Mouse (Mus musculus) CH12.LX (cell line): ENCODE measurements at regions not wholly inside any gene's neighbourhood (a gene's known extent, or its start where the extent isn't known, plus 50 kb on each side); places are given as distances from the start of the nearest gene placed in this dataset.

ENCODE experiments used
- DNase-seq: peaks from one replicate; pipeline ENCODE4 v3.0.0-alpha.2; 2013; ENCODE audit errors: extremely low read depth
- H3K27ac ChIP-seq: 2 replicates; pipeline ENCODE4 v1.5.1; 2012; ENCODE audit warnings: low read depth, mild to moderate bottlenecking, control low read depth, moderate library complexity; ENCODE audit not compliant: insufficient read depth
- H3K27me3 ChIP-seq: replicated peaks from 2 replicates; pipeline ENCODE3; 2012; ENCODE audit warnings: inconsistent platforms
- H3K36me3 ChIP-seq, 2 experiments: replicated peaks in 1 of 2; 2 replicates each; pipeline versions ENCODE3 to v1.6.1; 2012; ENCODE audit warnings: inconsistent platforms in 1 of 2, low read length in 1 of 2, mild to moderate bottlenecking in 1 of 2, mixed read lengths in 1 of 2, moderate library complexity in 1 of 2; ENCODE audit not compliant: control insufficient read depth in 1 of 2, insufficient read depth in 1 of 2
- H3K4me1 ChIP-seq, 2 experiments: 2 replicates each; pipeline ENCODE4 v1.6.1; 2012; ENCODE audit warnings: inconsistent platforms in 1 of 2, moderate library complexity in 1 of 2; ENCODE audit not compliant: insufficient read depth in 2 of 2, control insufficient read depth in 1 of 2
- H3K4me2 ChIP-seq: 2 replicates; pipeline ENCODE4 v1.6.1; 2012; ENCODE audit warnings: low read depth, mild to moderate bottlenecking, control low read depth; ENCODE audit not compliant: poor library complexity, insufficient read depth, severe bottlenecking
- H3K4me3 ChIP-seq, 3 experiments: fragments of 150-350 bp in 1 of 3; sonication (generic) in 1 of 3; replicated peaks in 1 of 3; 2 replicates each; pipeline versions ENCODE3 to v1.5.1; 2011 to 2012; ENCODE audit warnings: low read depth in 2 of 3, low read length in 2 of 3, mild to moderate bottlenecking in 2 of 3, moderate library complexity in 2 of 3, control low read depth in 1 of 3, improper control_type of control experiment in 1 of 3, inconsistent platforms in 1 of 3, mixed read lengths in 1 of 3; ENCODE audit not compliant: poor library complexity in 1 of 3
- H3K79me2 ChIP-seq: replicated peaks from 2 replicates; pipeline ENCODE4 v1.6.1; 2012; ENCODE audit warnings: mild to moderate bottlenecking, moderate library complexity; ENCODE audit not compliant: control insufficient read depth, poor library complexity, insufficient read depth, severe bottlenecking; ENCODE audit errors: extremely low read depth
- H3K9ac ChIP-seq: 2 replicates; pipeline ENCODE4 v1.6.1; 2012; ENCODE audit warnings: low read depth, mild to moderate bottlenecking, control low read depth, moderate library complexity; ENCODE audit not compliant: insufficient read depth
- H3K9me3 ChIP-seq: replicated peaks from 2 replicates; pipeline ENCODE3; 2012; ENCODE audit warnings: low read length, inconsistent platforms, mixed read lengths
- BHLHE40 ChIP-seq: IDR thresholded peaks from 2 replicates; pipeline ENCODE4 v1.6.1; 2011; ENCODE audit warnings: mild to moderate bottlenecking, low read depth, low read length, improper control_type of control experiment
- CHD2 ChIP-seq: IDR thresholded peaks from 2 replicates; pipeline ENCODE4 v1.6.1; 2011; ENCODE audit warnings: low read length, improper control_type of control experiment
- CTCF ChIP-seq, 2 experiments: IDR thresholded peaks in 1 of 2; conservative IDR thresholded peaks in 1 of 2; 2 replicates each; pipeline ENCODE4 v1.5.1; 2011 to 2012; ENCODE audit warnings: low read depth in 2 of 2, low read length in 2 of 2, improper control_type of control experiment in 1 of 2, inconsistent platforms in 1 of 2, mild to moderate bottlenecking in 1 of 2, moderate library complexity in 1 of 2
- E2F4 ChIP-seq: IDR thresholded peaks from 2 replicates; pipeline ENCODE4 v1.6.1; 2011; ENCODE audit warnings: low read depth, low read length, improper control_type of control experiment; ENCODE audit not compliant: insufficient replicate concordance
- ELF1 ChIP-seq: IDR thresholded peaks from 2 replicates; pipeline ENCODE4 v1.6.1; 2014; ENCODE audit warnings: low read depth, mild to moderate bottlenecking, inconsistent platforms, low read length, improper control_type of control experiment
- EP300 ChIP-seq: IDR thresholded peaks from 2 replicates; pipeline ENCODE4 v1.6.1; 2011; ENCODE audit warnings: low read length, improper control_type of control experiment
- ETS1 ChIP-seq: conservative IDR thresholded peaks from 2 replicates; pipeline ENCODE4 v1.6.1; 2012; ENCODE audit warnings: low read depth, mild to moderate bottlenecking, inconsistent platforms, low read length, improper control_type of control experiment, moderate library complexity
- GABPA ChIP-seq: IDR thresholded peaks from 2 replicates; pipeline ENCODE4 v1.6.1; 2012; ENCODE audit warnings: low read depth, low read length, improper control_type of control experiment, inconsistent platforms; ENCODE audit not compliant: insufficient replicate concordance
- JUN ChIP-seq: IDR thresholded peaks from 2 replicates; pipeline ENCODE4 v1.6.1; 2011; ENCODE audit warnings: low read depth, mild to moderate bottlenecking, low read length, improper control_type of control experiment, moderate library complexity; ENCODE audit not compliant: insufficient read depth
- JUND ChIP-seq: conservative IDR thresholded peaks from 2 replicates; pipeline ENCODE4 v1.6.1; 2011; ENCODE audit warnings: low read depth, low read length, improper control_type of control experiment
- KAT2A ChIP-seq: IDR thresholded peaks from 2 replicates; pipeline ENCODE4 v1.6.1; 2012; ENCODE audit warnings: low read length, improper control_type of control experiment, inconsistent platforms; ENCODE audit not compliant: insufficient replicate concordance
- MAFK ChIP-seq: IDR thresholded peaks from 2 replicates; pipeline ENCODE4 v1.6.1; 2011; ENCODE audit warnings: low read length, improper control_type of control experiment; ENCODE audit not compliant: insufficient replicate concordance
- MAX ChIP-seq: IDR thresholded peaks from 2 replicates; pipeline ENCODE4 v1.6.1; 2011; ENCODE audit warnings: low read length, improper control_type of control experiment
- MAZ ChIP-seq: IDR thresholded peaks from 2 replicates; pipeline ENCODE4 v1.6.1; 2012; ENCODE audit warnings: low read depth, mild to moderate bottlenecking, inconsistent platforms, low read length, improper control_type of control experiment, moderate library complexity
- MEF2A ChIP-seq: IDR thresholded peaks from 2 replicates; pipeline ENCODE4 v1.6.1; 2014; ENCODE audit warnings: low read depth, mild to moderate bottlenecking, inconsistent platforms, low read length, improper control_type of control experiment, borderline replicate concordance
- MYC ChIP-seq: IDR thresholded peaks from 2 replicates; pipeline ENCODE4 v1.6.1; 2011; ENCODE audit warnings: low read depth, mild to moderate bottlenecking, improper control_type of control experiment, low read length
- NELFE ChIP-seq: IDR thresholded peaks from 2 replicates; pipeline ENCODE4 v1.6.1; 2011; ENCODE audit warnings: low read depth, low read length, improper control_type of control experiment
- NRF1 ChIP-seq: IDR thresholded peaks from 2 replicates; pipeline ENCODE4 v1.6.1; 2014; ENCODE audit warnings: low read depth, mild to moderate bottlenecking, inconsistent platforms, low read length, improper control_type of control experiment, moderate library complexity
- PAX5 ChIP-seq: IDR thresholded peaks from 2 replicates; pipeline ENCODE4 v1.6.1; 2012; ENCODE audit warnings: low read length, inconsistent platforms, mixed read lengths
- RAD21 ChIP-seq: IDR thresholded peaks from 2 replicates; pipeline ENCODE4 v1.6.1; 2011; ENCODE audit warnings: low read depth, mild to moderate bottlenecking, low read length, improper control_type of control experiment, moderate library complexity
- RCOR1 ChIP-seq: conservative IDR thresholded peaks from 2 replicates; pipeline ENCODE4 v1.6.1; 2012; ENCODE audit warnings: low read depth, mild to moderate bottlenecking, inconsistent platforms, low read length, improper control_type of control experiment
- SIN3A ChIP-seq: IDR thresholded peaks from 2 replicates; pipeline ENCODE4 v1.6.1; 2012; ENCODE audit warnings: low read length, improper control_type of control experiment, inconsistent platforms
- SMC3 ChIP-seq: IDR thresholded peaks from 2 replicates; pipeline ENCODE4 v1.6.1; 2011; ENCODE audit warnings: low read depth, low read length, improper control_type of control experiment
- TBP ChIP-seq: conservative IDR thresholded peaks from 2 replicates; pipeline ENCODE4 v1.6.1; 2011; ENCODE audit warnings: low read depth, low read length, improper control_type of control experiment
- TCF12 ChIP-seq: IDR thresholded peaks from 2 replicates; pipeline ENCODE4 v1.6.1; 2014; ENCODE audit warnings: low read depth, mild to moderate bottlenecking, inconsistent platforms, low read length, improper control_type of control experiment
- UBTF ChIP-seq: IDR thresholded peaks from 2 replicates; pipeline ENCODE4 v1.6.1; 2012; ENCODE audit warnings: low read depth, mild to moderate bottlenecking, inconsistent platforms, low read length, improper control_type of control experiment, moderate library complexity
- USF2 ChIP-seq: conservative IDR thresholded peaks from 2 replicates; pipeline ENCODE4 v1.6.1; 2011; ENCODE audit warnings: low read depth, low read length, improper control_type of control experiment
- ZC3H11A ChIP-seq: IDR thresholded peaks from 2 replicates; pipeline ENCODE4 v1.6.1; 2012; ENCODE audit warnings: low read depth, mild to moderate bottlenecking, inconsistent platforms, low read length, improper control_type of control experiment
- ZKSCAN1 ChIP-seq: IDR thresholded peaks from 2 replicates; pipeline ENCODE4 v1.6.1; 2012; ENCODE audit warnings: low read depth, inconsistent platforms, low read length, improper control_type of control experiment, borderline replicate concordance
- ZMIZ1 ChIP-seq: IDR thresholded peaks from 2 replicates; pipeline ENCODE4 v1.6.1; 2012; ENCODE audit warnings: low read depth, mild to moderate bottlenecking, inconsistent platforms, low read length, improper control_type of control experiment
- ZNF384 ChIP-seq: IDR thresholded peaks from 2 replicates; pipeline ENCODE4 v1.6.1; 2012; ENCODE audit warnings: low read depth, low read length, improper control_type of control experiment, inconsistent platforms
- dilution Hi-C: fragments of 300-500 bp; cut with MboI; formaldehyde crosslinking; loops from 2 replicates; pipeline ENCODE4 v1.14.3; 2020; ENCODE audit warnings: low sequenced_read_pairs; ENCODE audit not compliant: extremely low pct_unique_long_range_greater_than_20kb, extremely low pct_ligation_motif_present
- in situ Hi-C: fragments of 300-500 bp; cut with MboI; formaldehyde crosslinking; loops from 3 replicates; pipeline ENCODE4 v1.14.3; 2019; ENCODE audit warnings: low sequenced_read_pairs, low pct_ligation_motif_present, low pct_unique_long_range_greater_than_20kb, mixed read lengths

GRCm38 (mm10) chr11:55958372-55958771, 82.4 kb downstream of the Nmur2 start:
- Histone ChIP-seq H3K4me3 (no peak overlapping the region), H3K9me3 (no peaks in the 10 kb centered on the region), H3K4me2 (no peak overlapping the region), H3K27me3 (peaks cover 55% of the 10 kb centered on the region), H3K36me3 (no peaks in the 10 kb centered on the region), H3K27ac (no peak overlapping the region), H3K4me1 (no peaks in the 10 kb centered on the region), H3K79me2 (no peaks in the 10 kb centered on the region), H3K9ac (no peak overlapping the region)
- in situ Hi-C loops (no loop called here), dilution Hi-C loops (no loop called here)
- no peak for DNase-seq
- TF ChIP-seq PAX5 = no peak
- no peak for TF ChIP-seq CTCF (conservative IDR thresholded peaks at IDR 0.05 in 1 of 2, IDR thresholded peaks at IDR 0.05 in 1 of 2; ENCODE audit: low read depth in 2 of 2, low read length in 2 of 2)
- TF ChIP-seq SMC3 = no peak
- no peak for TF ChIP-seq MEF2A
- TF ChIP-seq JUND = no peak
- no peak for TF ChIP-seq KAT2A
- no peak for TF ChIP-seq MAX
- TF ChIP-seq USF2 = no peak
- TF ChIP-seq MYC = no peak
- no peak for TF ChIP-seq CHD2
- TF ChIP-seq NELFE = no peak
- no peak for TF ChIP-seq SIN3A
- TF ChIP-seq ZMIZ1 = no peak
- no peak for TF ChIP-seq ETS1
- TF ChIP-seq ZC3H11A = no peak
- no peak for TF ChIP-seq MAFK
- no peak for TF ChIP-seq E2F4
- TF ChIP-seq BHLHE40 = no peak

DNA sequence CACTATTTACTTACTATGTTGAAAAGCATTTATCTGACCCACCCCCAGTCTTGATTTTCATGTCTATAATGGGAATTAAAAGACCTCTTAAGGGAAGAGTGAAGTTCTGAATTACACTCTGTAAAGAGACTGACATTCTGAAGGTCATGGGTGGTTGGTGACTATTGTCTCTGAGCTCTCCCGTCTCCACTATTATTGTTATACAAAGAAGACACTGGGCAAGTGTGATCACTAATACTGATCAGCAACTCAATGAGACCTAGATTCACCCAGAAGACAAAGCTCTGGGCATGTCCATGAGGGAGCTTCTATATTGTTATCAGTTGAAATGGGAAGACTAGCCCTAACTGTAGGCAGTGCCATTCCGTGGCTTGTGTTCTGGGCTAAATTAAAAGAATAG, 83.5 kb downstream of the Nmur2 start:
- no peaks in the 10 kb centered on the region for H3K9me3 ChIP-seq
- no peak overlapping the region for H3K4me3 ChIP-seq
- no peak for DNase-seq
- H3K27me3 ChIP-seq = peaks cover 56% of the 10 kb centered on the region
- H3K79me2 ChIP-seq = no peaks in the 10 kb centered on the region
- no peaks in the 10 kb centered on the region for H3K36me3 ChIP-seq
- no peak overlapping the region for H3K9ac ChIP-seq
- in situ Hi-C loops (no loop called here), dilution Hi-C loops (no loop called here)
- no peak overlapping the region for H3K4me2 ChIP-seq
- no peaks in the 10 kb centered on the region for H3K4me1 ChIP-seq
- TF ChIP-seq TBP (no peak), RCOR1 (no peak), JUN (no peak), ZC3H11A (no peak), EP300 (no peak), NRF1 (no peak), ZNF384 (no peak), PAX5 (no peak), TCF12 (no peak), RAD21 (no peak), SMC3 (no peak), UBTF (no peak), ZKSCAN1 (no peak), GABPA (no peak), ELF1 (no peak), SIN3A (no peak), MAZ (no peak), USF2 (no peak)
- H3K27ac ChIP-seq = no peak overlapping the region
